In the genomic region with DNA sequence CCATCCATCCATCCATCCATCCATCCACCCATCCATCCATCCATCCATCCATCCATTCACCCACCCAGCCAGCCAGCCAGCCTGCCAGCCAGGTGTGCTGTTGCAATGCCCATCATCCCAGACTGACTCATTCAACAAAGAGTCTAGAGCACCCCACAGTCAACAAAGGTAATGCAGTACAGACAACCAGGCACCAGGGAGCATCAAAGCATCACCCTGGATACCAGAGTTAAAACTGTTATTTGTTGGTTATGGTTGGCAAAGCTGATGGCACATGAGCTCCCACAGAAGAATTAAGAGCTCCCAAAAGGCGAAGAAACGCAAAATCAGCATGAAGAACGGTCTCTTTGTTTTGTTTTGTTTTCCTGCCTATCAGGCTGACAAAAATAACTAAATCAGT, we compare ENCODE assay signal across 29 mouse cellular contexts. TPM values are rescaled to one million over a fixed set of nuclear protein-coding genes. Genes with fewer than 3 reads are reported as not detected.
DNase-seq lines count a peak whose midpoint lies in the region; ATAC-seq and TF ChIP-seq lines count a peak whose summit lies in the region.
"Had no signal": no experiment of that assay in that cellular context is flagged by ENCODE, and none has a peak within 500 bp of the region (broad histone marks: within the 10 kb centered on the region; RNA-seq: fewer than 3 reads in every experiment).

No protein-coding gene starts in this region.

- no peak for TF ChIP-seq EP300 in CH12.LX (IDR thresholded peaks at IDR 0.05; ENCODE audit: low read length)

- in situ Hi-C loops in CH12.LX (cut with MboI; ENCODE audit: low pct_ligation_motif_present, low pct_unique_long_range_greater_than_20kb, low sequenced_read_pairs), result loop anchor here (10.0 kb wide), 1 partner anchor 202 kb away; no protein-coding TSS in a partner anchor

- 90% methylated on average over 3 of the region's 3 CpGs for WGBS in intestine, postnatal 0 days
- WGBS in intestine, embryonic 15.5 days, result 91% methylated on average over 3 of the region's 3 CpGs
- 74% methylated on average over 3 of the region's 3 CpGs for WGBS in midbrain, postnatal 0 days
- WGBS in midbrain, embryonic 15.5 days, result 78% methylated on average over 3 of the region's 3 CpGs

- dilution Hi-C loops in CH12.LX (cut with MboI; ENCODE audit: extremely low pct_ligation_motif_present, extremely low pct_unique_long_range_greater_than_20kb, low sequenced_read_pairs), result no loop called here

- H3K27me3 ChIP-seq in intestine, postnatal 0 days (replicated peaks; ENCODE audit: control insufficient read depth, insufficient read depth, low read length), result no peaks in the 10 kb centered on the region
- H3K27me3 ChIP-seq in intestine, embryonic 15.5 days (replicated peaks), result no peaks in the 10 kb centered on the region
- H3K27me3 ChIP-seq in midbrain, postnatal 0 days (ENCODE audit: insufficient read depth, low read length), result no peaks in the 10 kb centered on the region
- no peaks in the 10 kb centered on the region for H3K27me3 ChIP-seq in midbrain, embryonic 15.5 days (replicated peaks)
- H3K27me3 ChIP-seq in CH12.LX (replicated peaks), result no peaks in the 10 kb centered on the region
- H3K27me3 ChIP-seq in splenic B cell, adult 2 months (ENCODE audit: control insufficient read depth, insufficient read depth, low read length, poor library complexity, severe bottlenecking), result no peaks in the 10 kb centered on the region
- H3K27me3 ChIP-seq: embryonic facial prominence, embryonic 12.5 days; Patski; stomach, embryonic 15.5 days had no signal

- ATAC-seq in intestine, postnatal 0 days, result no peak
- no peak for ATAC-seq in intestine, embryonic 15.5 days
- no peak for ATAC-seq in midbrain, postnatal 0 days (ENCODE audit: low FRiP score)
- no peak for ATAC-seq in midbrain, embryonic 15.5 days (replicated peaks)
- ATAC-seq: intestine, embryonic 16.5 days; Patski had no signal

- peak; percentile 70 for TF ChIP-seq RAD21 in CH12.LX (IDR thresholded peaks at IDR 0.05; ENCODE audit: low read depth, low read length)

- H3K79me2 ChIP-seq in CH12.LX (replicated peaks; ENCODE audit: control insufficient read depth, extremely low read depth, insufficient read depth, poor library complexity, severe bottlenecking), result peaks cover 71% of the 10 kb centered on the region

- no peak overlapping the region for H3K27ac ChIP-seq in intestine, postnatal 0 days (ENCODE audit: low read depth, low read length)
- no peak overlapping the region for H3K27ac ChIP-seq in intestine, embryonic 15.5 days
- H3K27ac ChIP-seq in midbrain, postnatal 0 days (ENCODE audit: low read depth, low read length), result no peak overlapping the region
- no peak overlapping the region for H3K27ac ChIP-seq in midbrain, embryonic 15.5 days
- no peak overlapping the region for H3K27ac ChIP-seq in CH12.LX (ENCODE audit: insufficient read depth, low read depth)
- H3K27ac ChIP-seq: embryonic facial prominence, embryonic 12.5 days; heart, adult 2 months; hindbrain, embryonic 14.5 days; limb, embryonic 10.5 days; stomach, embryonic 15.5 days had no signal

- peak; percentile 38 for TF ChIP-seq CTCF in intestine, postnatal 0 days (IDR thresholded peaks at IDR 0.05; ENCODE audit: low read depth)
- peak; percentile 14; the same call in 1 of the 2 replicates for TF ChIP-seq CTCF in midbrain, postnatal 0 days (IDR thresholded peaks at IDR 0.05)
- TF ChIP-seq CTCF in CH12.LX (conservative IDR thresholded peaks at IDR 0.05 in 1 of 2, IDR thresholded peaks at IDR 0.05 in 1 of 2; ENCODE audit: low read depth in 2 of 2, low read length in 2 of 2), result peak in 1 of 2 experiments; percentile 70; a peak in 2 of 4 replicates

- H3K4me3 ChIP-seq in intestine, postnatal 0 days (ENCODE audit: low read depth, low read length), result no peak overlapping the region
- H3K4me3 ChIP-seq in intestine, embryonic 15.5 days (replicated peaks), result no peak overlapping the region
- H3K4me3 ChIP-seq in midbrain, postnatal 0 days (ENCODE audit: low read depth, low read length), result no peak overlapping the region
- no peak overlapping the region for H3K4me3 ChIP-seq in midbrain, embryonic 15.5 days
- peak overlapping the region; percentile 19 to 80 (median 36) for H3K4me3 ChIP-seq in CH12.LX (replicated peaks in 1 of 3; ENCODE audit: low read depth in 2 of 3, low read length in 2 of 3, poor library complexity in 1 of 3)
- H3K4me3 ChIP-seq: embryonic facial prominence, embryonic 12.5 days; heart, adult 2 months; limb, embryonic 10.5 days; stomach, embryonic 15.5 days had no signal

- H3K4me2 ChIP-seq in intestine, postnatal 0 days (replicated peaks; ENCODE audit: low read depth), result no peak overlapping the region
- H3K4me2 ChIP-seq in intestine, embryonic 15.5 days (replicated peaks), result no peak overlapping the region
- H3K4me2 ChIP-seq in midbrain, postnatal 0 days (ENCODE audit: low read depth, low read length, poor library complexity, severe bottlenecking), result no peak overlapping the region
- H3K4me2 ChIP-seq in midbrain, embryonic 15.5 days, result no peak overlapping the region
- H3K4me2 ChIP-seq in CH12.LX (ENCODE audit: insufficient read depth, low read depth, poor library complexity, severe bottlenecking), result peak overlapping the region; percentile 73
- H3K4me2 ChIP-seq: embryonic facial prominence, embryonic 12.5 days; hindbrain, embryonic 14.5 days; midbrain, embryonic 11.5 days; stomach, embryonic 15.5 days had no signal

- H3K9ac ChIP-seq in intestine, postnatal 0 days (ENCODE audit: low read depth, low read length), result no peak overlapping the region
- H3K9ac ChIP-seq in intestine, embryonic 15.5 days, result no peak overlapping the region
- no peak overlapping the region for H3K9ac ChIP-seq in midbrain, postnatal 0 days (replicated peaks; ENCODE audit: low read length, poor library complexity, severe bottlenecking)
- H3K9ac ChIP-seq in midbrain, embryonic 15.5 days, result no peak overlapping the region
- H3K9ac ChIP-seq in CH12.LX (ENCODE audit: insufficient read depth, low read depth), result peak overlapping the region; percentile 16; the same call in 1 of the 2 replicates
- H3K9ac ChIP-seq: embryonic facial prominence, embryonic 12.5 days; hindbrain, embryonic 14.5 days; stomach, embryonic 15.5 days had no signal

- TF ChIP-seq POLR2A in CH12.LX (IDR thresholded peaks at IDR 0.05; ENCODE audit: low read depth, low read length), result no peak

- no peaks in the 10 kb centered on the region for H3K36me3 ChIP-seq in intestine, postnatal 0 days (ENCODE audit: control insufficient read depth, insufficient read depth)
- H3K36me3 ChIP-seq in intestine, embryonic 15.5 days, result no peaks in the 10 kb centered on the region
- H3K36me3 ChIP-seq in midbrain, postnatal 0 days (ENCODE audit: insufficient read depth, low read length), result no peaks in the 10 kb centered on the region
- no peaks in the 10 kb centered on the region for H3K36me3 ChIP-seq in midbrain, embryonic 15.5 days (replicated peaks)
- H3K36me3 ChIP-seq in CH12.LX (replicated peaks in 1 of 2; ENCODE audit: control insufficient read depth in 1 of 2, insufficient read depth in 1 of 2, low read length in 1 of 2), result peaks cover 61 to 75% of the 10 kb centered on the region in 2 experiments
- H3K36me3 ChIP-seq in splenic B cell, adult 2 months (ENCODE audit: control insufficient read depth, insufficient read depth, low read length, poor library complexity, severe bottlenecking), result peaks cover 3% of the 10 kb centered on the region
- H3K36me3 ChIP-seq: embryonic facial prominence, embryonic 12.5 days; limb, embryonic 10.5 days; stomach, embryonic 15.5 days had no signal

- H3K9me3 ChIP-seq in intestine, postnatal 0 days (ENCODE audit: control insufficient read depth), result no peaks in the 10 kb centered on the region
- no peaks in the 10 kb centered on the region for H3K9me3 ChIP-seq in intestine, embryonic 15.5 days
- H3K9me3 ChIP-seq in midbrain, postnatal 0 days (ENCODE audit: low read length), result no peaks in the 10 kb centered on the region
- no peaks in the 10 kb centered on the region for H3K9me3 ChIP-seq in midbrain, embryonic 15.5 days
- H3K9me3 ChIP-seq in CH12.LX (replicated peaks; ENCODE audit: low read length), result no peaks in the 10 kb centered on the region
- H3K9me3 ChIP-seq: embryonic facial prominence, embryonic 12.5 days; limb, embryonic 10.5 days; stomach, embryonic 15.5 days had no signal

- DNase-seq in midbrain, postnatal 0 days (ENCODE audit: low spot score), result no peak
- peak; percentile 52 for DNase-seq in CH12.LX (ENCODE audit: extremely low read depth)
- peak; percentile 55 for DNase-seq in splenic B cell, adult 2 months (ENCODE audit: low read depth, low spot score)
- no peak for DNase-seq in right cerebral cortex, adult 18-20 months
- DNase-seq: adrenal gland, adult 2 months; cerebellum, adult 11 months; cerebellum, postnatal 10 days; heart, adult 2 months; heart, postnatal 36 days; liver; lung, postnatal 10 days; right cerebral cortex, postnatal 25 days; spleen, adult 18-20 months; thymus, adult 2 months had no signal

- H3K4me1 ChIP-seq in intestine, postnatal 0 days (replicated peaks; ENCODE audit: control insufficient read depth, insufficient read depth, low read length), result no peaks in the 10 kb centered on the region
- H3K4me1 ChIP-seq in intestine, embryonic 15.5 days (replicated peaks), result 0 out of 2 replicates have a peak, but pooled peaks cover 2% of the 10 kb centered on the region
- H3K4me1 ChIP-seq in midbrain, postnatal 0 days (ENCODE audit: insufficient read depth, low read length), result no peaks in the 10 kb centered on the region
- no peaks in the 10 kb centered on the region for H3K4me1 ChIP-seq in midbrain, embryonic 15.5 days
- peaks cover 22 to 57% of the 10 kb centered on the region in 2 experiments for H3K4me1 ChIP-seq in CH12.LX (ENCODE audit: control insufficient read depth in 1 of 2, insufficient read depth in 2 of 2)
- H3K4me1 ChIP-seq: embryonic facial prominence, embryonic 12.5 days; stomach, embryonic 15.5 days had no signal

RNA-seq across cellular contexts. Expression of a gene that starts 11.7 kb away (rescaled TPM):
- 0.25 and 0.30 TPM in 2 replicates for polyA plus RNA-seq in intestine, postnatal 0 days (2015; fragmentation: Nextera tagmentation; extraction: Ambion mirVana)
- 0.24 and 0.40 TPM in 2 replicates for polyA plus RNA-seq in intestine, embryonic 15.5 days (2015; fragmentation: Nextera tagmentation; extraction: Ambion mirVana)
- 0.16 TPM in 1 of 2 replicates, not detected in the other for total RNA-seq in midbrain, postnatal 0 days (2014; rRNA removed)
- polyA plus RNA-seq in midbrain, postnatal 0 days (2015; fragmentation: Nextera tagmentation; extraction: Ambion mirVana), result 0.06 TPM in 2 replicates
- polyA plus RNA-seq in midbrain, embryonic 15.5 days (2015; fragmentation: Nextera tagmentation; extraction: Ambion mirVana), result 0.06 and 0.11 TPM in 2 replicates
- 31.1 and 44.7 TPM in 2 replicates for total RNA-seq in CH12.LX (2012; rRNA removed)
- 19.4 and 24.4 TPM in 2 replicates for total RNA-seq in CH12.LX (2014; rRNA removed)
- polyA plus RNA-seq in CH12.LX (2012; ENCODE audit: insufficient read length, low read depth), result 50.9 and 62.1 TPM in 2 replicates
- total RNA-seq: layer of hippocampus, adult 18-20 months had no signal
- polyA plus RNA-seq: forebrain, embryonic 11.5 days; hindbrain, embryonic 14.5 days; limb, embryonic 10.5 days; midbrain, embryonic 11.5 days; neural tube, embryonic 11.5 days; Patski had no signal

RNA-seq across cellular contexts. Expression of a gene that starts 27.1 kb away (rescaled TPM):
- polyA plus RNA-seq in intestine, postnatal 0 days (2015; fragmentation: Nextera tagmentation; extraction: Ambion mirVana), result 22.6 and 24.1 TPM in 2 replicates
- 87.6 and 88.0 TPM in 2 replicates for polyA plus RNA-seq in intestine, embryonic 15.5 days (2015; fragmentation: Nextera tagmentation; extraction: Ambion mirVana)
- 19.8 and 22.6 TPM in 2 replicates for total RNA-seq in midbrain, postnatal 0 days (2014; rRNA removed)
- polyA plus RNA-seq in midbrain, postnatal 0 days (2015; fragmentation: Nextera tagmentation; extraction: Ambion mirVana), result 20.8 and 22.0 TPM in 2 replicates
- polyA plus RNA-seq in midbrain, embryonic 15.5 days (2015; fragmentation: Nextera tagmentation; extraction: Ambion mirVana), result 44.1 and 50.1 TPM in 2 replicates
- total RNA-seq in CH12.LX (2012; rRNA removed) (78.0 and 90.6 TPM in 2 replicates), CH12.LX (2014; rRNA removed) (111 and 128 TPM in 2 replicates)
- polyA plus RNA-seq in CH12.LX (2012; ENCODE audit: insufficient read length, low read depth), result 68.3 and 78.0 TPM in 2 replicates

RNA-seq across cellular contexts. Expression of a gene that starts 47.6 kb away (rescaled TPM):
- polyA plus RNA-seq in intestine, postnatal 0 days (2015; fragmentation: Nextera tagmentation; extraction: Ambion mirVana), result 3.6 TPM in 2 replicates
- polyA plus RNA-seq in intestine, embryonic 15.5 days (2015; fragmentation: Nextera tagmentation; extraction: Ambion mirVana), result 3.7 and 4.6 TPM in 2 replicates
- total RNA-seq in midbrain, postnatal 0 days (2014; rRNA removed), result 13.6 and 23.1 TPM in 2 replicates
- polyA plus RNA-seq in midbrain, postnatal 0 days (2015; fragmentation: Nextera tagmentation; extraction: Ambion mirVana), result 25.2 and 25.9 TPM in 2 replicates
- polyA plus RNA-seq in midbrain, embryonic 15.5 days (2015; fragmentation: Nextera tagmentation; extraction: Ambion mirVana), result 24.4 and 25.1 TPM in 2 replicates
- total RNA-seq in CH12.LX (2012; rRNA removed) (3.1 and 3.5 TPM in 2 replicates), CH12.LX (2014; rRNA removed) (2.5 TPM in 2 replicates)
- 3.0 and 3.5 TPM in 2 replicates for polyA plus RNA-seq in CH12.LX (2012; ENCODE audit: insufficient read length, low read depth)
- total RNA-seq: monocyte, adult 5-6 weeks had no signal

RNA-seq across cellular contexts. Expression of a gene that starts 53.9 kb away (rescaled TPM):
- polyA plus RNA-seq in intestine, postnatal 0 days (2015; fragmentation: Nextera tagmentation; extraction: Ambion mirVana), result 1.6 TPM in 2 replicates
- 2.3 and 3.0 TPM in 2 replicates for polyA plus RNA-seq in intestine, embryonic 15.5 days (2015; fragmentation: Nextera tagmentation; extraction: Ambion mirVana)
- total RNA-seq in midbrain, postnatal 0 days (2014; rRNA removed), result 5.1 and 6.1 TPM in 2 replicates
- 1.6 and 1.9 TPM in 2 replicates for polyA plus RNA-seq in midbrain, postnatal 0 days (2015; fragmentation: Nextera tagmentation; extraction: Ambion mirVana)
- 1.1 and 1.3 TPM in 2 replicates for polyA plus RNA-seq in midbrain, embryonic 15.5 days (2015; fragmentation: Nextera tagmentation; extraction: Ambion mirVana)
- total RNA-seq in CH12.LX (2012; rRNA removed) (16.2 and 27.7 TPM in 2 replicates), CH12.LX (2014; rRNA removed) (2.0 and 3.1 TPM in 2 replicates)
- 14.4 and 14.6 TPM in 2 replicates for polyA plus RNA-seq in CH12.LX (2012; ENCODE audit: insufficient read length, low read depth)
- total RNA-seq: megakaryocyte progenitor cell, adult 5-6 weeks had no signal

Comparison
In these comparisons a context has a peak if more than half of its experiments do, and no peak if none do; other contexts are left out.
1. H3K4me3 ChIP-seq: peak in CH12.LX (3 of 3); none in intestine, postnatal 0 days (single experiment), intestine, embryonic 15.5 days (single experiment), midbrain, postnatal 0 days (single experiment) and midbrain, embryonic 15.5 days (single experiment).
2. DNase-seq: peak in CH12.LX (single experiment) and splenic B cell, adult 2 months (single experiment); none in midbrain, postnatal 0 days (single experiment) and right cerebral cortex, adult 18-20 months (single experiment).
3. RNA of a gene that starts 11.7 kb away (polyA plus RNA-seq): 50.9 to 62.1 TPM in CH12.LX; 0.25 to 0.30 TPM in intestine, postnatal 0 days, 0.24 to 0.40 TPM in intestine, embryonic 15.5 days, 0.06 to 0.11 TPM in midbrain, embryonic 15.5 days and 0.06 TPM in midbrain, postnatal 0 days; every median in the first group is over 10 times any median in the second.